Mouse (Mus musculus): Measurements from ENCODE around the gene Fam155a.

Fam155a gene

DNA sequence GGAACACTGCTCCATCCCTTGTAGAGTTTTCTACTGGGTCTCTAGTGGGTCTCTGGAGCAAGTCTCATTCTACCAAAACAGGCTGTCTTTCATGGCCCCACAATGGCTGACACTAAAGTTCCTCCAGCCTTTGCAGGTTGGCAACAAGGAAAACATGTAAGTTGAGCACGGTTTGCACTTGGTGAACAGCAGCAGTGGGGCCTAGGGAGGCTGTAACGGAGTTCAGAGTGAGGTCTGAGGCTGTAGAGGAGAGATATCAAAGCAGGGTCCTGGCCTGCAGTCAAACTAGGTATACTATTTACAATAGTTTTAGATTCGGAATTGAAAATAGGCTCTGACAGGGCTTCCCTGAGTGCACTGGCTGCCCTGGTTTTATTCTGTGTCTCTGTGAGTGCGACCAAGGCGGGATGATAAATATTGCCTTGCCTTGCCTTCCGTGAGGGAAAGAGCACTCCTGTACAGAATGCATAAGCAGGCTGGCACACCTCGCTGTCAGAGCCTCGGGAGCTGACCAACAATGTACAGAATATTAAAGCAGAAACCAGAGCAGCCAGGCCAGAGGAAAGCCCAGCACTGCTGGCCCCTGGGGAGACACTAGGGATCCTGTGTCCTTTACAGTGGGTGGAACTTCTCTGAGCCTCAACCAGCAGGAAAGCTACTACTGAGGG, 277.3 kb downstream of the Fam155a start:
- DNase-seq (ENCODE audit: low spot score in 2 of 2), result no peak

GRCm38 (mm10) chr8:9482565-9482964, 288.4 kb downstream of the Fam155a start:
- no peak for DNase-seq (ENCODE audit: low spot score in 2 of 2)

- DNase-seq (ENCODE audit: low spot score in 2 of 2), result no peak
Measured at GRCm38 (mm10) chr8:9471290-9471689, 299.7 kb downstream of the Fam155a start.

DNA sequence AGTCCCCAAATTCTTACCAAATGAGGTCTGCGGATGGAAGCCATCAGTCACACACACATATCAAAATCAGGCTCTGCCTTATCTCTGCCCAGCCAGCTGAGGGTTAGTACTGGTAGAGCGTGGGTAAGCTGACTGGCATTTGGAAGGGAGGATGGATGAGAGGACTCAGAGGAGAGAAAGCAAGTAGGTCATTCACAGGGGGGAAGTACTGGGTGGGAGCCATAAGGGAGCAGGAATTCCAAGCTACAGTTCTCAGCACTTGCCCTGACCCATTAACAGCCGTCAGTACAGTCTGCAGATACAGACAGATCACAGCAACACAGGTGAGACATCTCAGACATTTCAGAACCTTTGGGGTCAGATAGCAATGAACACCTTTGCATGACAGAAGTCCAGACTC, 300.8 kb downstream of the Fam155a start:
- no peak for DNase-seq (ENCODE audit: low spot score in 2 of 2)

- DNase-seq (ENCODE audit: low spot score in 2 of 2), result no peak
Measured at GRCm38 (mm10) chr8:9461111-9461510, 309.9 kb downstream of the Fam155a start.

DNA sequence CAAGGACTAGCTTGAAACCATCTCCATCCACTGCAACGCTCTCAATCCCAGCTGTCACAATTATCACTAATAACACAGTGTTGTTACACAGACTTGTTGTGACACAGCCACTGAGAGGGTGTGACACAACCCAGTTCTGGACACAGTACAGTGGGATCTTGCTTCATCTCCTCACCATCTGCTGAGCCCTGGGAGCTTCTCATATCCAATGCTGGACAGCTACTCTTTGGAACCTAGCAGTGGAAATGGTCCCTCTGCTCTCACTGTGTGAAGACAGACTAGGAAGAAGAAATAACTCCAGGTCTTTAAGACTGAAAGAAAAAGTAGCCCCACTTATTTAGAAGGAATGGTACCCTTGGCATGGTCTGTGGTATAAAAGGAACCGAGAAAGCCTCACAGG, 310.3 kb downstream of the Fam155a start:
- DNase-seq (ENCODE audit: low spot score in 2 of 2), result no peak

GRCm38 (mm10) chr8:9458614-9459013, 312.3 kb downstream of the Fam155a start:
- DNase-seq (ENCODE audit: low spot score in 2 of 2), result no peak

- DNase-seq (ENCODE audit: low spot score in 2 of 2), result no peak
Measured at GRCm38 (mm10) chr8:9455138-9455537, 315.8 kb downstream of the Fam155a start.

DNA sequence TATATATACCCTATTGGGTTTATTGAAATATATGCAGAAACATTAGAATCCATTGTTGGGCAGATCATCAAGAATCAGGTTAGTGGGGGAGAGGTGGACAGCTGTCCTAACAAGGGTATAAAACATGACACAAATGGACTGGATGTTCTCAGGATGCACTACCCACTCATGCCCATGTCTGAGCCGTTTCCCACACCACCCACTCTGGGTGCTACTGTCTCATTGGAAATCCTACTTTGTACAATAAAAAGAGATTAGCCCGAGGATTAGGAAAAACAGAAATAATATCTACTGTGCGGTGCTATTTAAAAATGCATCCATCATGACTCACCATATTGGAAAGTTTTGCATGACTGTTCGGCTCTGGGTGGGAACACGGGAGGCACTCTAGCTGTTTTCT, 317.2 kb downstream of the Fam155a start:
- DNase-seq (ENCODE audit: low spot score in 2 of 2), result no peak

GRCm38 (mm10) chr8:9451543-9451942, 319.4 kb downstream of the Fam155a start:
- no peak for DNase-seq (ENCODE audit: low spot score in 2 of 2)

GRCm38 (mm10) chr8:9448613-9449012, 322.3 kb downstream of the Fam155a start:
- no peak for DNase-seq (ENCODE audit: low spot score in 2 of 2)

DNA sequence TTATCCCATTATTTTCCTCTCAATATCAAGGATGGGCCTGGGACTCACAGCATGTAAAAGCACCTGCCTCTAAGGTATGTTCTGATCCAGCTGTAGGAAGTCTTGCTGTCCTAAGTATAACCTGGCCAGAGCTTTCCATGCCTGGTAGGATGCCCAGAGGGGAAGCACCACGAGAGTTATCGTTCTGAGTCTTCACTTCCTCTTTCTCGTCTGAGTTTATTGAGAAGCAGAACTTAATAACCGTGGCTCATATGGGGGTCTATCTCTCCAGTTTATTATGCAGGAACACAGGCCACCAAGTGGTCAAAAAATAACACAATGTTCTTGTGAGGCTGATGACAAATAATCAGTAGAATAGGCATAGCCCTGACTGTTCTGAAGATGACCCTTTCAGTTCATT, 333.1 kb downstream of the Fam155a start:
- DNase-seq (ENCODE audit: low spot score in 2 of 2), result no peak

DNA sequence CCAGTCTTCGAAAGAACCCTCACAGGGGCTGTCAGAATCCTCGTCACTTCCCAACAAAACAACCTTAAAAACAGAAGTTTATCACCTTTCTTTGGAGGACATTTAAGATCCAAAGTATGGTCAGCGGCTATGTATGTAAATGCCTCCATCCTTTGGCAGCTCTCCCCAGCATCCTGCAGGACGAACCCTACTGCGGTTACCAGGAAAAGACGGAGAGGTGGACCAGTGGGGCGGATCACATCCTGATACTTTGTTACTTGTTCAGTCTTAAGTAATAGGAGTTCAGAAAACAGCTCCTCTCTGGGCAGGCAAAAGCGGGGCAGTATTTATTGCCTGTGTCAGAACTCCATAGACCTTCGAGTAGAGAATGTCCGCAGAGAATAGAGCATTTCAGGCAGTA, 335.5 kb downstream of the Fam155a start:
- DNase-seq (ENCODE audit: low spot score in 2 of 2), result no peak

DNA sequence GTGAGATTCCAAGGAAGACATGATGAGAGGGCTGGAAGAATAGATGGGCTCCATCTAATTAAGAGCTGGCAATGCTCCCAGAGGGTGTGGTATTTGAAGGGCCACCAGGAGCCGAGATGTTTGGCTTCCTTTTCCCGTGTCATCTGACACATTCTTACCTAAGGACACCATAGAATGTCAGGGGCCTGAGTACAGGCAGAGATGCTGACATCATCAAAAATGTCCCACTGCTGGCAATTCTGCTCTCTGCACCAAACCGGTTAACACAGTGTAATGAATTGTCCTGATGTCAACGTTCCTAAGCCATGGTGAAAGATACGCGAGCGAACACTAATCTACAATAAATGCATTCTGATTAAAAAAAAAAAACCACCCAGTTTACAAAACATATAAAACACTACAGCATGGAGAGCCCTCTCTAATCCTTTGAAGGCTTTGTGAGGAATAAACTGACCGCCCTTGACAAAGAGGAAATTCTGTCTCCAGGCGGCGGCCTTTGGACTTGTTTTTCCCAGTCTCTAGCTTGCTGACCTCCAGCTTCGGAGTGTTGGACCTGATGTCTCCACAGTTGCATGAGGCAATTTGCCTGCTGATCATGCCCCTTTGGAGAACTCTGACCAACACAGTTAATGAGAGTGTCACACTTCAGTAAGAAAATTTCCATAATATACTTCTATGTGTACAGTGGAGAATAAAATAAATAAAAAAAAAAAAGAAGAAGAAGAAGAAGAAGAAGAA, 338.2 kb downstream of the Fam155a start:
- DNase-seq (ENCODE audit: low spot score in 2 of 2), result no peak

DNA sequence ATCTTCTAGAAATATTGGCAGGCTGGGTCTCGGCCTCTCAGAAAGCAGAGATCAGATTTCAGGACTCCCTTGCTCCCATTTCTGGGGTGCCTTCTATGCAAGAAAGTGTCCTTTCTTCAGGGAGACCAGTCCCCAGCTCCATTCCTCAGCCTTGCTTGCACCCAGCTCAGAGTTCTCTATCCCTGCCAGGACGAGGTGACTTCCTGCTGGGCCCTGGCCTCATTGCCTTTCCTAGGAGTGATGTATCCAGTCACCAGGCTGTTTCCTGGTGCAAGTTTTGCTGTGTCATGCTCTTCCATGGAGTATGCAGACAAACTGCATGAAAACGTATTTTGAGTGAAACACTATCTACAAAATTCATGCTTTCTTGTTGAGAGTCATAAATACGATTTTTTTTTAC, 342.1 kb downstream of the Fam155a start:
- no peak for DNase-seq (ENCODE audit: low spot score in 2 of 2)

DNA sequence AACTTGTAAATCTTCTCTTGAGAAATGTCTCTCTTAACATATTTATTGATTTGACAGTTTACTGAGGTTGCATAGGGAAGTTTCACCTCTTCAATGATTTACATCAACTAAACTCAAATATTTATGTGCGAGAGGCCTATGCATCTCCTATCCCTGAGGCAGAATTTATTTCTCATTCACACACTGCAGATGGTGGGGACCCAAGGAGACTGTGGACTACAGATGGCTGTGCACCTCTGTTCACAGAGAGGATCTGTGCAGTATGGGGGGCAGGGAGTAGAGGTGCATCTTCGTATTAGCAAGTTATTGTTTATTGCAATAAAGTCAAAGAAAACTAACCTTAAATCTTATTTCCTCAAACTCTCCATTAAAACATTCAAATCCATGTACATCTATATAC, 346.9 kb downstream of the Fam155a start:
- no peak for DNase-seq (ENCODE audit: low spot score in 2 of 2)

DNA sequence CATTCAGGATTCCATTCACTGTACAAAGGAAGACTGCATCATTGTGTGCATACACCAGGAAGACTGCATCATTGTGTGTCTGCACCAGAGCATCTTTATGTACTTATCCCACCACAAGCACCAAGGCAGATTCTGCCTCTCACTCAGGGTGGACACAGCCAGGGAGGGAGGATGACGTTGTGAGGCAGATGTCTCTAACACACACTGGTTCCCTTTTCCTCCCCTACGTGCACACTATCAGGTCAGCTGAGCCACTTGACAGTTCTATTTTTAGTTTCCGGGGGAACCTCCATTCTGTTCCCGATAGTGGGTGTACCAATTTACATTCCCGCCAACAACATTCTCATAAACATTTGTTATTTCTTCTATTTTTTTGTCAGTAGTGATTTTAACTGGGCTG, 347.4 kb downstream of the Fam155a start:
- no peak for DNase-seq (ENCODE audit: low spot score in 2 of 2)

- DNase-seq (ENCODE audit: low spot score in 2 of 2), result no peak
Measured at GRCm38 (mm10) chr8:9423184-9423583, 347.8 kb downstream of the Fam155a start.

DNA sequence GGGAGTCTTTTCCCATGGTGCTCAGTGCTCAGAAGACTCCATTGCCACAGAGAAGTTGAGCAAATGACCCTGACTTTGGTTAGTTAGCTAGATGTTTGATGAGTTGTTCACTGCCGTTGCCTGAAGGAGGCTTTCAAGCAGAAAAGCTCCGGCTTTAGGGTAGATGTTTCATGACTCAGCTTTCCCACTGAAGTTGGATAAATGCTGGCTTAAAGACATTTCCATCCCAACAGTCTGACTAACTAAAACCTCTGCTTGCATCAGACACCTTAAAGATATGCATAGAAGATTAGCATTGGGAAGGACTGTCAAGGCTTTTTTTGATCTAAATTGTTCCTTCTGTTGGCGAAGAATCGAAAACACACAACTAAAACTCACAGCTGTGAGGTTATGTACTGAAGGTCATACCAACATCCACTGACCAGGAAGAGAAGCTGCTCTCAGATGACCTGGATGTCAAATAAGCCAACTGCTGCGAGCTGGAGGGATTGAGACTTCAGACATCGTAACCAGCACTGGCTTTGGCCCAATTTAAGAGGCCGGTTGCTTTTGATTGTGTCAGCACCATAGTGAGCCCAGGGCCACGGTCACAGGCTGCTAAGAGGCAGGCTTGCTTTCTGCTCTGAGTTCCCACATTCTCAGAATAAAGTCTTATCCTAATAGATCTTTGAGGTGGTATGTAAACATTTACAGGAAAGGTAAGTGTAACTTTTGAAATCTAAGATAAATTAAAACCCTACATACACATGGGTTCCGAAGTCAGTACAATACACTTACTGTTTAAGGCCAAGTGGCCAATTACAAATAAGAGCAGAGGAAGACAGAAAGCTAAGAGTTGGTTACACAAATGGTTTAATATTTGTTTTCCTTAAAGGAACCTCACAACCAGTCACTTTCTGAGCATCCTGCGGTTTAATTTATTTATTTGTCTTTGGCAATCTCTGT, 351.8 kb downstream of the Fam155a start:
- no peak for DNase-seq (ENCODE audit: low spot score in 2 of 2)

DNA sequence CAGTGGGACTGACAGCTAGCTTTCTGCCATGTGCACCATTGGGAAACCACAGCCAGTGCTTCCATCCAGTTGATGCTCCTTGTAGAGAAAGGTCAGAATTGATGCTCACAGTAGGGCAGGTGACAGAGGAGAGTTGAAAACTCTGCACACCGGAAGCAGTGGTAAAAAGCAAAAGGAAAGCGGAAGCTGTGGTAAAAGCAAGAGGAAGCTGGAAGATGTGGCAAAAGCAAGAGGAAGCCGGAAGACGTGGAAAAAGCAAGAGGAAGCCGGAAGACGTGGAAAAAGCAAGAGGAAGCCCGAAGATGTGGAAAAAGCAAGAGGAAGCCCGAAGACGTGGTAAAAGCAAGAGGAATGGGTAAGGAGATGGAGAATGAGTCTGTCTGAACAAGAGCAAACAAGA, 354.8 kb downstream of the Fam155a start:
- no peak for DNase-seq (ENCODE audit: low spot score in 2 of 2)

DNA sequence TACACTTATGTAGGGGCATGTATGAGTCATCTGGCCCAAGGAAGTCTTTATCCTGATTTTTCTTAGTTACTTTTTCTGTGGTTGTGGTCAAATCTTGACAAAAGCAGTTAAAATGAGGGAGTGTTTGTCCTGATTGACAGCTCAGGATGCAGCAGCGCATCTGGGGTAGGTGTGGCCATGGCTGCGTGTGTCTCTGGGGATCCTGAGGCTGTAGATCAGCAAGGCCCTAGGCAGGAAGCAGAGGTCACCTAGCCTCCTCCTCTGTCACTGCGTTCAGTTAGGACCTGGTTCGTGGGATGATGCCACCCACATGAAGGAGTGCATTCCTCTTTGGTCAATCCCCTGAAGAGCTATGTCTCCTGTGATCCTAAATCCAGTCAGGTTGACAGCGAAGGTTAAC, 362.5 kb downstream of the Fam155a start:
- DNase-seq (ENCODE audit: low spot score in 2 of 2), result no peak

DNA sequence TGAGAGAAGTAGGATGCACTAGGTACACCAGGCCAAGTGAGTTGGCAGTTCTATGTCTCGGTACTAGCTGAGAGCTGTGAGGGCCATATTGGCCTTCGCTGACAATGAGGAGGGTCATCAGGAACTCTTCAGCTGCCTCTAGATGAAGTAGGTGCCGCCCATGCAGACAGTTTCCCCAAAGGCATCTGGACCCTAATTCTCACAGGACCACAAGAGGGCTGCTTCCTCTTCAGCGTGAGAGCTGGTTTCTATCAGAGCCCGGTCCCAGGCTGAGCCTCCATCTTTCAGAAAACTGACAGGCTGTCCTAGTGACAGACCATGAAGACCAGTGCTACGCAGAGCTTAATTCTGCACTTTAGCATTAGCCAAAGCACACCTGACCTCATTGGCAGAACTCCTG, 364.8 kb downstream of the Fam155a start:
- no peak for DNase-seq (ENCODE audit: low spot score in 2 of 2)

DNA sequence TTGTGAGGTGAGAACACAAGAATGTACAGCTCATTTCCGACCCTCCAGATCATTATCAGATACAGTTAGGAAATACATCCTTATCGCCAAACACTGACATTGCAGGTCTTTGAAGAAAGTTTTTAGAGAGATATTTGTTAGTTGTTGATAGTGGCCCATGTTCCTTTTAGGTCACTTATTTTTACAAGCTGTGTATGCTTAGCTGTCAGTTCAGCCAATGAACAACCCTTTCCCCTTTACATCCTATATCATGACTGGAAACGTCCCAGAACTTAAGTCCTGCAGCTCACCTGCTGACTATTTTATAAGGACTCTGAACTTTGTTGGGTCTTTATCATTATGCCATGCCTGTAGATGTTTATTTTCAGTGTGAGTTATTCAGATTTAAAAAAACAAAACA, 366.3 kb downstream of the Fam155a start:
- no peak for DNase-seq (ENCODE audit: low spot score in 2 of 2)

Data from natural killer cell, adult 2 months (primary cell).